Mouse (Mus musculus) megakaryocyte, adult 5-6 weeks (primary cell): ENCODE measurements around the gene Cct2. TPM values are rescaled to one million over a fixed set of nuclear protein-coding genes. Genes with fewer than 3 reads are reported as not detected.
A peak's percentile ranks its signal among the peaks of the same experiment; 100 is the strongest.

Experiments used
- ATAC-seq: 2 replicates; pipeline ENCODE4 v1.8.0; 2016; ENCODE audit warnings: mild to moderate bottlenecking, inconsistent platforms; ENCODE audit not compliant: poor library complexity, severe bottlenecking
- total RNA-seq, 2 experiments: library from RNA; stranded (forward) in 1 of 2; stranded (reverse) in 1 of 2; fragments of 153-499, 151-499 nt in 1 of 2; fragments of 221-1000, 200-1000 nt in 1 of 2; gene quantifications; 2 replicates each; pipeline versions ENCODE4 v1.2.3 to v1.2.4; 2015 to 2017

The Cct2 gene
- total RNA-seq (2015), result 265 and 283 TPM in 2 replicates
- 250 and 266 TPM in 2 replicates for total RNA-seq (2017)

DNA sequence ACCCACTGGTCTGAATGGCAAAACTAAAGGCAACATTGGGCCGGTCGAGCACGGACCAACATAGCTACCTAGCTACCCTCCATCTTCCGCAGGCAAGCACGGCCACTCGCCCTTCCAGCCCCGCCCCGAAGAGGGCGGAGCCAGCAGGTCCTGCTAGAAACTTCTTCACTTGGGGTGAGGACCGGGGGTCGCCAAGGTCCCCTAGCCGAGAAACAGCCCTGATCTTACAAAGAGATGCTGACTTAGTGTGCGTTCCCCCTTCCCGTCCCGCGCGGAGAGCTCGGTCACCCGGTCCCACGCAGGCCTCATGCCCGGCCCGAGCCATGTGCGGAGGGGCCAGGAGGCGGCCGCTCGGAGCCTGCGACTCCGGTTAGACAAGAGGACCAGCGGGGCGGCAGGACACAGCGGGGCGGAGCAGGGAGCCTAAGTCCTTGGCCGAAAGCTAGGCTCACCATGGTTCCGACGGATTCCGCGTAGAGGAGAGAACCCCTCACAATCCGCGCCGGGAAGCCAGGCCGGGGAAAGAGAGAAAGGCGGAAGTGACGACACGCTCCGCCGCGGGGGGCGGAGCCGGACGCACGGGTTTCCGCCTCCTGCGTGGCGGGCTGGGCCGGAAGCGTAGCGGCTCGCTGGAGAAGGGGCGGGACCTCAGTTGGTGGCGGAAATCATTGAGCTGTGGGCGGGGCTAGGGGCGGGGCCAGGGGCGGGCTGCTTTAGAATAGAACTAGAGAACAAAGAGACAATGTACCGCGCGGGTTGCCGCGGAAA lies at the start of gene Cct2:
Gene Cct2 (minus strand): TSS at position 561 of the 768 bp plus-strand sequence.
- ATAC-seq, result peak; percentile 95

DNA sequence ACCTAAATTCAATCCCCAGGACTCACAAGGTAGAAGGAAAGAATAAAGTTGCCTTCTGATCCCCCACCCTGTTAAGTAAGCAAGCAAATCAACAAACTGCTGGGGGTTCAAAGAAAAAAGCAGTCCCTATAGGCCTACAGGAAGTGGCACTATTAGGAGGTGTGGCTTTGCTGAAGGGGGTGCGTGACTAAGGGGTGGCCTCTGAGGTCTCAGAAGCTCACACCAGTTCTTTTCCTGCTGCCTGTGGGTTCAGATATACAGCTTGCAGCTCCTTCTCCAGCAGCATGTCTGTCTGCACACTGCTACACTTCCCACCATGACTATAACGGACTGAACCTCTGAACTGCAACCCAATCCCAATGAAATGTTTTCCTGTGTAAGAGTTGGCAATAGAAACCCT lies 48.9 kb upstream of the Cct2 start:
- ATAC-seq, result peak; percentile 76

GRCm38 (mm10) chr10:117111455-117111854 lies 47.8 kb upstream of the Cct2 start:
- no peak for ATAC-seq

DNA sequence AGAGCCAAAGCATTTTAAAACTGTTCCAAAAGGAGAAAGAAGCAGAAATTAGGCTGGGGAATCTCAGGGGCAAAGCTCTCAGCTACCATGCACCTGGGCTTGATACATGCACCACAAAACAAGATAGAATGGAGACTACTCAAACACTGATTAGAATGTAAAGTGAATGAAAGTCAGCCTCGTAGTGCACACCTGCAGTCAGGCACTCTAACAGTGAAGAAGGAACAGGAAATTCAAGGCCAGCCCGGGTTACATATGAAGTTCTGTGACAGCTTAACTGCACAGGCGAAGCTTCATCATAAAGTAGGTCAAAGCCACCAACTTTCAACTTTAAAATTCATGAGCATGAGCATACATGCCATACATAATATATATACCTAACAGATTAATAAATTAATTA lies 46.7 kb upstream of the Cct2 start:
- no peak; the same call in 1 of the 2 replicates for ATAC-seq

GRCm38 (mm10) chr10:117106686-117107085 lies 43.1 kb upstream of the Cct2 start:
- no peak for ATAC-seq

DNA sequence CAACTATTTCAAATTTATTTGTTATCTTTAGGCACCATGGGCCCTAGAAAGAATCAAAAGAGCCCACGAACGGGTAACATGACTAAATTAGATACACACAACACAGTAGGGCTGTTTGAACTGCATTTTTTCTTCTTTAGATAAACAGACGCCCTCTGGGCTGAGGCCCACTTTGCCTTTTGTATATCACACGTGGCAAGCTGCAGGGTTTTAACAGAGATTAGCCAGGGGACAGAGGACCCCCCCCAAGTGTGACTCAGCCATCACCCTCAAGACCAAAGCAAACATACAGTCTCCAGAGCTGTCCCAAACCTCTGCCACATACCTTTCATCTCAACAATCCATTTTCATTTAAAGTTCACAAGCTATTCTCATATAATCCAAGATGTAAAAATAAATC lies 42.6 kb upstream of the Cct2 start:
- ATAC-seq, result 0 out of 2 replicates have a peak, but pooled peaks have one; percentile 17

DNA sequence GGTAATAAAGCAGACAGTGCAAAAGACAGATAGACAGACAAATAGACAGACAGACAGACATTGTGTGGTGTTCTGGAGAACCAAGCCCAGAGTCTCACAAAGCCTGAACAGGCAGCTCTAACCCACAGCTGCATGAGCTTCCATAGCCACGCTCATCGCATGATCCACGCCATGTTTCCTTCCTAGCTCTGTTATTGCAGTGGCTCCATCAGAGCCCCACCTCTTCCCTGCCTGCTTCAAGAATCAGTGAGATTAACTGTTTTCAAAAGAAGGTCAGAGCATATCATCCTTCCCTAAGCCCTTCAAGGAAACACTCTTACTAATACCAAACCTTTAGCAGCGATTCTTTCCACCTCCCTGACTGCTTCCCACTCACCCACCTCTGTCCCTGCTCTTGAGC lies 41.4 kb upstream of the Cct2 start:
- ATAC-seq, result no peak

- ATAC-seq, result no peak
These were observed 40.4 kb upstream of the Cct2 start for GRCm38 (mm10) chr10:117103854-117104598.

- no peak for ATAC-seq
These were observed 36.6 kb upstream of the Cct2 start for GRCm38 (mm10) chr10:117100175-117100574.

- 0 out of 2 replicates have a peak, but pooled peaks have one; percentile 30 for ATAC-seq
These were observed 33.6 kb upstream of the Cct2 start for GRCm38 (mm10) chr10:117097116-117097698.

DNA sequence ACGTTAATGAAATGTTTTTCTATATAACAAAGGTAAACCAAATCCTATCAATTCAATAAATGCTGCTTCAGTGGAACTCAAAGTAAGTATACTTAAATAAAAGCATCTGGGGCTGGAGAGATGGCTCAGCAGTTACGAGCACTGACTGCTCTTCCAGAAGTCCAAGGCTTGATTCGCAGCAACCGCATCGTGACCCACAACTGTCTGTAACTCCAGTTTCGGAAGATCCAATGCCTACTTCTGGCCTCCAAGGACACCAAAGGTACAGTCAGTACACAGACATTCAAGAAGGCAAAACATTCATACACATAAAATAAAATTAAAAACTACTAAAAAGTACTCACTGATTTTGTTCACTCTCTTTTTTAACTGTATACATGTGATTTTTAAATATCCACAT lies 32.5 kb upstream of the Cct2 start:
- ATAC-seq, result no peak

DNA sequence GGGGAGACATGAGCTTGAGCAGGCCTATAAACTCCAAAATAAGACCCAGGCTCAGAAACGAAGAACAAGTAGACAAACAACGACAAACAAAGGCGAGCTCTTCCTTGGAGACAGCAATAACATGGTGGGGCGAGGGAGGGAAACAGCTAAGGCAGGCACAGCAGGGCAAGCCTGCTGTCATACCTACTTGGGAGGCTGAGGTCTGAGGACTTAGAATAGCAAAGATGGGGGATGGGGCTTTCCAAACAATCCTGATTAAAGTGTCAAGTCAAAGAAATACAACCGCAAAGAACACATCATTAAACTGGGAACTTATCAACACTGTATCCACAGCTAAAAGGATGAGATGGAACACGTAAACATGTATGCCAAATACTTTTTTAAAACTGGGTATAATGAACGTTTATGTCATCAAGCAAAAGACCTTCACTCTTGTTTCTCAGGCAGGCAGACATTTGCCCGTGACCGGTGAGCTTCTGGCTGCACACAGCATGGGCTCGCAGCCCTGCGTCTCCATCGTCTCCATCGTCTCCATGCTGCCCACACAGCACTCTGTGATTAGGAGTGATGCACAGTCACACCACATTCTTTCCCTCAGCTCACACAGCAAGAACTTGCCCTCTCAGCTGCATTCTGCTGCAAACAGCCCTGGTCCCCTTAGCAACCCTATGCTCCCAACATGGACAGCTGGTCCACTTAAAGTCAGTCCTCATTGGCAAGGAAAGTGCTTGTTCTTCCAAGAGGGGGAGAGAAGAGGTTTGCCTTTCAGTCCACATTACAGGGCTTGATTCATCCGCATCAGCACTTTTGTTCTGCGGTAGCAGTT lies 31.1 kb upstream of the Cct2 start:
- ATAC-seq, result no peak

- no peak for ATAC-seq
These were observed 26.0 kb upstream of the Cct2 start for GRCm38 (mm10) chr10:117089628-117090027.

GRCm38 (mm10) chr10:117081914-117082359 lies 18.3 kb upstream of the Cct2 start:
- ATAC-seq, result no peak

DNA sequence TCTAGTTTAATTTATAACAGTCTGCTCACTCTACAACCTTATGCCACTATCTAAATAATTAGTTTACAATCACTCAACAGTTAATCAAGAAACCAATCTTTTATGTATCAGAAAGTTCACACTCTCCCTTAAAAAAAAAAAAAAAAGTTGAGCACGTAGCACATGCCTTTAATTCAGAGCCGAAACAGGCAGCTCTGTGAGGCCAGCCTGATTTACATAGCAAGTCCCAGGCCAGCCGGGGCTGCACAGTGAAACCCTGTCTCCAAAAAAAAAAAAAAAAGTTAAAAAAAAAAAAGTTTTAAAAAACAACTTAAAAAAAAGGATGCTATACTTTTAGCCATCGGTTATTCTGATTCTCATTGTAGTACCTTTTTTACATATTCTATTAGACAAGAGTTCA lies 17.7 kb upstream of the Cct2 start:
- ATAC-seq, result no peak

DNA sequence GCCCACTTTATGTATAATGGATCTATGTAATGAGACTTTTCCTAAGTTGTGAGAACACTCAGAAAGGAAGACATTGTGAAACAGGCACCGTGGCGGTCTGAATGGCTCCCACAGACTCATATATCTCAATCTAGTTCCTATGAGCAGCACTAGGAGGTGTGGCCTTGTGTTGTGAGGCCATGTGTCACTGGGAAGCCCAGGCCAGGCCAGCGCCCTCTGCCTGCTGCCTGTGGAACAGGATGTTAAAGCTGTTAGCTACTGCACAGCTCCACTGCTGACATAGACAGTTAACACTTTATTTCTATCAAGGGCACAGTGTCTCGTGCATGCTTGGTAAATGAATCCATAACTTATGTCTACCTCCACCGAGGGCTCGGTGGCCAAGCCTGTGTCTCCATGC lies 14.7 kb upstream of the Cct2 start:
- ATAC-seq, result peak; percentile 99

DNA sequence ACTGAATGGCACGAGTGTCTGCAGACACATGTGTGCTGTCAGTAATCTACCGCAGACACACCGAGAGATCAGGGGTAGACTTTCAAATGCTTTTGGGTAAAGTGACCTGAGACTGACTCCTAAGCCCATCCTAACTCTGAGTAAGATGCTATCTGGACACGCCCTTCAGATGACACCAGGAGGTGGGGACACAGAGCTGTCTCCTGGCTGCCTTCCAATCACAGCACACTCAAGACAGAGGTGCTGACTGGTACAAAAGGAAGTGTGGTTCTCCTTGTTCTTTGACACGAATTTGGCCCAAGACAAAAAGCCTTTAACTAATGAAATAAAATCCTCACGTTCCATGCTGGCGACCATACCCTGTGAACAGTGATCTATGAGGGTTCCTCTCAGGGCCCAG lies 9.6 kb upstream of the Cct2 start:
- ATAC-seq, result no peak

DNA sequence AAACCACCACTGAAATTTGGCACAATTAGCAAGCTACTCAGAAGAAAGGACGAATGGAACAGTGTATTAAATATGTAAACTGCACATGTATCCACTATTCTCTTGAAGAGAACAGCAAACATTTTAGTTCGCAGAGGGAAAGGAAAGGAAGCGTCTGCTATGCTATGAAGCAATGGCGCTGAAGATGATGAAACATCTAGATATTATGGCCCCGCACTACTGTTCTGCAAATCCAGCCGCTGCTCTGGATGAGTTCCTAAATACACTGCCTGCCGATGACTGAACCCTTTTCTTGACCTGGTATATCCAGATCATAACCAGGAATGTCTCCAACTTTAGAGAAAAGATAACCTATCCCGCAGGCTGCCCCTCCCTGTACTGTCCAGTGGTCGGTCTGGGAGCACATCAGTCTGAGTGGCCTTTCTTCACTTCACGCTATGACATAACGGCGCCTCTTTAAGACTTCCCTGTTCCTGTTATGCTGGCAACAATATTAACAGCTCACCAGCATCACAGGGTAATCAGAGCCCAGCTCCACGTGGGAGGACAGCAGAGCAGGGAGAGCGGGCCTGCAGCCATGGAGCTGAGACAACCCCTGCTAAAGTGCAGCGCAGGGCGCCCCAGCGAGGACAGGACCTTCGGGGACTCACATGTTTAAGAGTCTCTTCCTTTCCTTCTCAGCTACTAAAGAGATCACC lies 8.7 kb upstream of the Cct2 start:
- peak; percentile 91 for ATAC-seq

DNA sequence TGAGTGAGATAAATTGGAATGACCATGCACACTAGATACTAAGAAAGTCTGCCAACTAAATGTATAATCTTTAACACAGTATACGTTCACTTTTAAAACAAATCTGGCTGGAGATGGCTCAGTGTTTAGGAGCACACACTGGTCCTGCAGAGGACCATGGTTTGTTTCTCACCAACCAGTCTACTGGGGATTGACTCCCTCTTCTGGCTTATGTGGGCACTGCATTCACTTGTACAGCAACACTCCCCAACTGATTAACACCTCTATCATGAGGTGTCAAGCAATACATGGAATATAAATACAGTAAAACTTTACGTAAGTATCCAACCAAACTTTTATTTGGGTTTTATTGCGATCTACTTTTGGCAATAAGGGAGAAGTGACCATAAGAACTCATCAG lies 5.5 kb upstream of the Cct2 start:
- no peak for ATAC-seq

DNA sequence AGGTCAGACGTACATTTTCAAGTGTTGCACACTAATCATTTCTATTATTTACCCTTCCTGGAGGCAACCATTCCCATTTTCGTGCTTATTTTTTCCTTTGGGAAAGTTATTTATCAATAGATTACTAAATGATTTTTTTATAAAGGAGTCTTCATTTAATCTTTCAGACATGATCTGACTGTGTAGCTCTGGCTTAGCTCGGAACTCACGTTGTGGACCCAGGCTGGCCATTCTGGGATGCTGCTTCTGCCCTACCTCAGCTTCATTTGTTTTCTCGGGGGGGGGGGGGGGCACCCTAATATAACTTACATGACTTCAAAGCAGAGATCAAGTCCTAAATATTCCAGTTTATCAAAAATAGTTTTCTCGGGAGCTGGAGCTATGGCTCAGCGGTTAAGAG lies 462 bp upstream of the Cct2 start:
- no peak for ATAC-seq
